8 mouse cellular contexts compared by ENCODE assay signal in genomic region chr1:134078061-134078795, GRCm38 (mm10). TPM values are rescaled to one million over a fixed set of nuclear protein-coding genes. Genes with fewer than 3 reads are reported as not detected.
DNase-seq lines count a peak whose midpoint lies in the region; ATAC-seq and TF ChIP-seq lines count a peak whose summit lies in the region.

No protein-coding gene starts in this region.

- under 1% methylated on average over 19 of the region's 19 CpGs for WGBS in bone marrow, adult 2 months
- 4% methylated on average over 19 of the region's 19 CpGs for WGBS in forebrain, embryonic 14.5 days
- WGBS in kidney, embryonic 15.5 days: 7% methylated on average over 19 of the region's 19 CpGs
- 2% methylated on average over 19 of the region's 19 CpGs for WGBS in macrophage (ENCODE audit: missing documents)
- 8% methylated on average over 19 of the region's 19 CpGs for WGBS in stomach, embryonic 15.5 days

- H3K4me1 ChIP-seq in bone marrow, adult 2 months (ENCODE audit: control insufficient read depth, insufficient read depth, low read length): peaks cover 4% of the 10 kb centered on the region; the same call in 1 of the 2 replicates
- peaks cover 34% of the 10 kb centered on the region for H3K4me1 ChIP-seq in forebrain, embryonic 14.5 days (ENCODE audit: control insufficient read depth, insufficient read depth, low read length)
- peaks cover 66% of the 10 kb centered on the region for H3K4me1 ChIP-seq in kidney, embryonic 15.5 days
- H3K4me1 ChIP-seq in stomach, embryonic 15.5 days: peaks cover 31% of the 10 kb centered on the region

- no peaks in the 10 kb centered on the region for H3K27me3 ChIP-seq in forebrain, embryonic 14.5 days (replicated peaks; ENCODE audit: control insufficient read depth, insufficient read depth, low read length)
- no peaks in the 10 kb centered on the region for H3K27me3 ChIP-seq in kidney, embryonic 15.5 days
- no peaks in the 10 kb centered on the region for H3K27me3 ChIP-seq in stomach, embryonic 15.5 days (replicated peaks)

- H3K27ac ChIP-seq in bone marrow, adult 2 months (ENCODE audit: control insufficient read depth, insufficient read depth, low read depth, low read length, poor library complexity): peak overlapping the region; percentile 91
- H3K27ac ChIP-seq in forebrain, embryonic 14.5 days (ENCODE audit: low read depth, low read length): peak overlapping the region; percentile 84
- peak overlapping the region; percentile 74 for H3K27ac ChIP-seq in kidney, embryonic 15.5 days
- H3K27ac ChIP-seq in macrophage: peak overlapping the region; percentile 71
- H3K27ac ChIP-seq in stomach, embryonic 15.5 days: peak overlapping the region; percentile 86

- no peaks in the 10 kb centered on the region for H3K9me3 ChIP-seq in forebrain, embryonic 14.5 days (replicated peaks; ENCODE audit: control insufficient read depth, low read length)
- no peaks in the 10 kb centered on the region for H3K9me3 ChIP-seq in kidney, embryonic 15.5 days (replicated peaks)
- no peaks in the 10 kb centered on the region for H3K9me3 ChIP-seq in stomach, embryonic 15.5 days

- ATAC-seq in forebrain, embryonic 14.5 days: peak; percentile 13
- ATAC-seq in kidney, embryonic 15.5 days (replicated peaks; ENCODE audit: low FRiP score): peak; percentile 37
- ATAC-seq in stomach, embryonic 15.5 days (ENCODE audit: insufficient read depth, low FRiP score, low read depth): peak; percentile 24

- peaks cover 22% of the 10 kb centered on the region for H3K36me3 ChIP-seq in forebrain, embryonic 14.5 days (ENCODE audit: control insufficient read depth, insufficient read depth, low read length)
- peaks cover 15% of the 10 kb centered on the region for H3K36me3 ChIP-seq in kidney, embryonic 15.5 days
- H3K36me3 ChIP-seq in macrophage (ENCODE audit: inconsistent target): peaks cover 12% of the 10 kb centered on the region; the same call in 1 of the 2 replicates
- peaks cover 2% of the 10 kb centered on the region; the same call in 1 of the 2 replicates for H3K36me3 ChIP-seq in stomach, embryonic 15.5 days

- peaks cover 30% of the 10 kb centered on the region for H3K79me2 ChIP-seq in macrophage (ENCODE audit: inconsistent target)

- peak overlapping the region; percentile 95 for H3K9ac ChIP-seq in forebrain, embryonic 14.5 days (ENCODE audit: low read length)
- H3K9ac ChIP-seq in kidney, embryonic 15.5 days: peak overlapping the region; percentile 67
- peak overlapping the region; percentile 76 for H3K9ac ChIP-seq in stomach, embryonic 15.5 days

- no peak for TF ChIP-seq CTCF in bone marrow, adult 2 months (IDR thresholded peaks at IDR 0.05; ENCODE audit: control insufficient read depth, insufficient read depth, low read length)

- peak overlapping the region; percentile 80 for H3K4me3 ChIP-seq in bone marrow, adult 2 months (replicated peaks; ENCODE audit: control insufficient read depth, low read depth, low read length)
- peak overlapping the region; percentile 87 for H3K4me3 ChIP-seq in forebrain, embryonic 14.5 days (ENCODE audit: low read depth, low read length)
- peak overlapping the region; percentile 64 for H3K4me3 ChIP-seq in kidney, embryonic 15.5 days (replicated peaks)
- H3K4me3 ChIP-seq in macrophage (ENCODE audit: inconsistent target): peak overlapping the region; percentile 94
- peak overlapping the region; percentile 78 for H3K4me3 ChIP-seq in stomach, embryonic 15.5 days (replicated peaks)

- peak; percentile 48; the same call in 1 of the 2 replicates for TF ChIP-seq POLR2A in bone marrow, adult 2 months (IDR thresholded peaks at IDR 0.05; ENCODE audit: borderline replicate concordance, control insufficient read depth, low read depth, low read length)

- H3K4me2 ChIP-seq in forebrain, embryonic 14.5 days (ENCODE audit: low read length): peak overlapping the region; percentile 81
- peak overlapping the region; percentile 81 for H3K4me2 ChIP-seq in kidney, embryonic 15.5 days
- peak overlapping the region; percentile 71 for H3K4me2 ChIP-seq in stomach, embryonic 15.5 days

- peak; percentile 73 for DNase-seq in layer of hippocampus, adult 9-11 months
- no peak for DNase-seq in layer of hippocampus, postnatal 25 days (ENCODE audit: extremely low spot score in 1 of 2, low spot score in 1 of 2)
- DNase-seq in forebrain, embryonic 14.5 days (ENCODE audit: low spot score): peak; percentile 69
- DNase-seq in testis, postnatal 14 days (ENCODE audit: low spot score): no peak

RNA-seq across cellular contexts. Expression of gene Btg2, which starts 0.7 kb away (rescaled TPM):
- total RNA-seq in layer of hippocampus, postnatal 25 days (2021): 10 to 100 TPM; 17.0 to 18.1 TPM
- polyA plus RNA-seq in bone marrow, adult 2 months (2011; ENCODE audit: insufficient read depth, insufficient read length, low replicate concordance, missing spikeins): 79.9 and 89.5 TPM in 2 replicates
- polyA plus RNA-seq in forebrain, embryonic 14.5 days (2014; fragmentation: Nextera tagmentation; extraction: Ambion mirVana): 67.3 and 82.6 TPM in 2 replicates
- polyA plus RNA-seq in kidney, embryonic 15.5 days (2015; fragmentation: Nextera tagmentation; extraction: Ambion mirVana): 31.1 and 32.2 TPM in 2 replicates
- 100 to 1,000 TPM in 8 of 26 experiments, 10 to 100 TPM in 17, 1 to 10 TPM in 1; 3.8 to 604 (median 54.5) TPM for total RNA-seq in macrophage (2018; cell fraction: chromatin; rRNA removed)
- total RNA-seq in macrophage (2018; cell fraction: cytosol; rRNA removed): 100 to 1,000 TPM in 15 of 26 experiments, 10 to 100 TPM in 10, 1 to 10 TPM in 1; 9.1 to 625 (median 124) TPM
- 1,000 to 10,000 TPM in 1 of 26 experiments, 100 to 1,000 TPM in 16, 10 to 100 TPM in 9; 15.8 to 1,019 (median 166) TPM for total RNA-seq in macrophage (2018; cell fraction: nucleus; rRNA removed)
- 3.9 to 21.4 TPM (median 6.0 TPM) in 3 replicates for polyA plus RNA-seq in macrophage (2018)
- 72.2 and 72.4 TPM in 2 replicates for polyA plus RNA-seq in stomach, embryonic 15.5 days (2015; fragmentation: Nextera tagmentation; extraction: Ambion mirVana)

RNA-seq across cellular contexts. Expression of gene Chit1, which starts 32.8 kb away (rescaled TPM):
- under 1 TPM in 1 of 2 experiments, not detected in 1; 0.22 TPM for total RNA-seq in layer of hippocampus, postnatal 25 days (2021)
- not detected in 2 replicates for polyA plus RNA-seq in bone marrow, adult 2 months (2011; ENCODE audit: insufficient read depth, insufficient read length, low replicate concordance, missing spikeins)
- 0.13 TPM in 1 of 2 replicates, not detected in the other for polyA plus RNA-seq in forebrain, embryonic 14.5 days (2014; fragmentation: Nextera tagmentation; extraction: Ambion mirVana)
- 0.30 and 0.31 TPM in 2 replicates for polyA plus RNA-seq in kidney, embryonic 15.5 days (2015; fragmentation: Nextera tagmentation; extraction: Ambion mirVana)
- not detected for total RNA-seq in macrophage (2018; cell fraction: chromatin; rRNA removed)
- total RNA-seq in macrophage (2018; cell fraction: cytosol; rRNA removed): not detected
- not detected for total RNA-seq in macrophage (2018; cell fraction: nucleus; rRNA removed)
- polyA plus RNA-seq in macrophage (2018): not detected in 3 replicates
- 0.70 and 1.1 TPM in 2 replicates for polyA plus RNA-seq in stomach, embryonic 15.5 days (2015; fragmentation: Nextera tagmentation; extraction: Ambion mirVana)

RNA-seq across cellular contexts. Expression of gene Fmod, which starts 41.2 kb away (rescaled TPM):
- total RNA-seq in layer of hippocampus, postnatal 25 days (2021): 1 to 10 TPM; 3.2 to 5.4 TPM
- 0.31 TPM in 1 of 2 replicates, not detected in the other for polyA plus RNA-seq in bone marrow, adult 2 months (2011; ENCODE audit: insufficient read depth, insufficient read length, low replicate concordance, missing spikeins)
- polyA plus RNA-seq in forebrain, embryonic 14.5 days (2014; fragmentation: Nextera tagmentation; extraction: Ambion mirVana): 3.3 and 7.7 TPM in 2 replicates
- 11.6 and 12.4 TPM in 2 replicates for polyA plus RNA-seq in kidney, embryonic 15.5 days (2015; fragmentation: Nextera tagmentation; extraction: Ambion mirVana)
- total RNA-seq in macrophage (2018; cell fraction: chromatin; rRNA removed): 1 to 10 TPM in 1 of 26 experiments, under 1 TPM in 1, not detected in 24; 0.16 to 9.7 TPM
- total RNA-seq in macrophage (2018; cell fraction: cytosol; rRNA removed): not detected
- 1 to 10 TPM in 1 of 26 experiments, not detected in 25; 1.2 TPM for total RNA-seq in macrophage (2018; cell fraction: nucleus; rRNA removed)
- polyA plus RNA-seq in macrophage (2018): not detected in 3 replicates
- polyA plus RNA-seq in stomach, embryonic 15.5 days (2015; fragmentation: Nextera tagmentation; extraction: Ambion mirVana): 9.0 and 11.1 TPM in 2 replicates

Comparison
In these comparisons a context has a peak if more than half of its experiments do, and no peak if none do; other contexts are left out.
1. DNase-seq: peak in layer of hippocampus, adult 9-11 months (single experiment) and forebrain, embryonic 14.5 days (single experiment); none in layer of hippocampus, postnatal 25 days (0 of 2) and testis, postnatal 14 days (single experiment).
2. Peak in every context shown above with its lines, with median percentiles within 50 percentile points of each other: H3K27ac ChIP-seq, H3K4me3 ChIP-seq, ATAC-seq, H3K4me2 ChIP-seq and H3K9ac ChIP-seq.